Mouse (Mus musculus) cerebellum, adult 2 months (tissue): ENCODE measurements at regions not wholly inside any gene's neighbourhood (a gene's known extent, or its start where the extent isn't known, plus 50 kb on each side); places are given as distances from the start of the nearest gene placed in this dataset.

ENCODE experiments used
- DNase-seq, 2 experiments: peaks; one replicate each; pipeline ENCODE4 v3.0.0; 2021
- H3K27ac ChIP-seq: fragments of 200-500 bp; 2 replicates; pipeline ENCODE4 v1.5.1; 2012; ENCODE audit warnings: low read length, control low read depth, inconsistent platforms; ENCODE audit not compliant: insufficient read depth
- H3K27me3 ChIP-seq: fragments of 200-500 bp; 2 replicates; pipeline ENCODE4 v1.6.1; 2012; ENCODE audit warnings: inconsistent platforms, mild to moderate bottlenecking, low read length, moderate library complexity; ENCODE audit not compliant: control insufficient read depth, insufficient read depth
- H3K4me1 ChIP-seq: fragments of 200-500 bp; 2 replicates; pipeline ENCODE4 v1.6.1; 2011; ENCODE audit warnings: low read length; ENCODE audit not compliant: control insufficient read depth, insufficient read depth
- H3K4me3 ChIP-seq: fragments of 200-500 bp; replicated peaks from 2 replicates; pipeline ENCODE3; 2011; ENCODE audit warnings: mild to moderate bottlenecking, low read depth, low read length, control low read depth; ENCODE audit not compliant: insufficient read depth
- CTCF ChIP-seq: fragments of 200-500 bp; IDR thresholded peaks from 2 replicates; pipeline ENCODE4 v1.5.1; 2011; ENCODE audit warnings: low read depth, mild to moderate bottlenecking, control low read depth, low read length, moderate library complexity, borderline replicate concordance; ENCODE audit not compliant: insufficient read depth
- POLR2A ChIP-seq: fragments of 200-500 bp; IDR thresholded peaks from 2 replicates; pipeline ENCODE4 v1.6.1; 2011; ENCODE audit warnings: low read length, control low read depth, borderline replicate concordance; ENCODE audit not compliant: insufficient read depth
- WGBS: fragments of 180-500 bp; shearing (Covaris S2); methylation state at CpG from one replicate; pipeline ENCODE4 v1.1.7; 2018; 5-methylcytosine and 5-hydroxymethylcytosine counted together

GRCm38 (mm10) chr15:28133171-28133810, 70.3 kb upstream of the Dnah5 start:
- no peak overlapping the region for H3K4me3 ChIP-seq
- 79% methylated on average over 10 of the region's 10 CpGs for WGBS
- TF ChIP-seq CTCF (no peak), POLR2A (no peak)

GRCm38 (mm10) chr15:28134206-28134605, 69.3 kb upstream of the Dnah5 start:
- Histone ChIP-seq H3K4me3 (no peak overlapping the region), H3K27ac (no peak overlapping the region), H3K4me1 (no peaks in the 10 kb centered on the region), H3K27me3 (no peaks in the 10 kb centered on the region)
- TF ChIP-seq CTCF: no peak
- no peak for TF ChIP-seq POLR2A
- DNase-seq: peak in 1 of 2 experiments; percentile 7
- WGBS: 49% methylated on average over 2 of the region's 2 CpGs

More at GRCm38 (mm10) chr15:28133171-28133810, 70.3 kb upstream of the Dnah5 start:
- no peaks in the 10 kb centered on the region for H3K4me1 ChIP-seq
- DNase-seq: no peak
- H3K27me3 ChIP-seq: no peaks in the 10 kb centered on the region
- no peak overlapping the region for H3K27ac ChIP-seq

- WGBS: 82% methylated on average over 2 of the region's 2 CpGs
- H3K4me3 ChIP-seq: no peak overlapping the region
Observed at GRCm38 (mm10) chr15:28138806-28139205, 64.7 kb upstream of the Dnah5 start.

GRCm38 (mm10) chr15:28140301-28140700, 63.3 kb upstream of the Dnah5 start:
- no peak for TF ChIP-seq POLR2A
- TF ChIP-seq CTCF: no peak
- Histone ChIP-seq H3K4me1 (no peaks in the 10 kb centered on the region), H3K4me3 (no peak overlapping the region), H3K27me3 (no peaks in the 10 kb centered on the region), H3K27ac (no peak overlapping the region)
- no peak for DNase-seq
- 86% methylated on average over 8 of the region's 8 CpGs for WGBS

More at GRCm38 (mm10) chr15:28138806-28139205, 64.7 kb upstream of the Dnah5 start:
- no peak for DNase-seq
- TF ChIP-seq POLR2A: no peak
- no peak for TF ChIP-seq CTCF
- H3K27ac ChIP-seq: no peak overlapping the region
- H3K27me3 ChIP-seq: no peaks in the 10 kb centered on the region
- H3K4me1 ChIP-seq: no peaks in the 10 kb centered on the region

GRCm38 (mm10) chr15:28141345-28141744, 62.2 kb upstream of the Dnah5 start:
- no peak for DNase-seq
- Histone ChIP-seq H3K4me1 (no peaks in the 10 kb centered on the region), H3K27me3 (no peaks in the 10 kb centered on the region), H3K27ac (no peak overlapping the region), H3K4me3 (no peak overlapping the region)
- 71% methylated on average over 6 of the region's 6 CpGs for WGBS
- TF ChIP-seq CTCF: no peak
- TF ChIP-seq POLR2A: no peak

- H3K27ac ChIP-seq: no peak overlapping the region
- no peaks in the 10 kb centered on the region for H3K4me1 ChIP-seq
- 91% methylated on average over 7 of the region's 7 CpGs for whole genome bisulfite sequencing
- no peaks in the 10 kb centered on the region for H3K27me3 ChIP-seq
- no peak for TF ChIP-seq CTCF
- TF ChIP-seq POLR2A: no peak
- H3K4me3 ChIP-seq: no peak overlapping the region
- no peak for DNase-seq
Observed at GRCm38 (mm10) chr15:28144217-28144616, 59.3 kb upstream of the Dnah5 start.

GRCm38 (mm10) chr15:28144846-28145245, 58.7 kb upstream of the Dnah5 start:
- no peak for TF ChIP-seq POLR2A
- Histone ChIP-seq H3K4me1 (no peaks in the 10 kb centered on the region), H3K27me3 (no peaks in the 10 kb centered on the region), H3K27ac (no peak overlapping the region), H3K4me3 (no peak overlapping the region)
- WGBS: 87% methylated on average over 4 of the region's 4 CpGs
- DNase-seq: no peak

- H3K27me3 ChIP-seq: no peaks in the 10 kb centered on the region
- H3K4me3 ChIP-seq: no peak overlapping the region
- WGBS: 82% methylated on average over 2 of the region's 2 CpGs
- H3K27ac ChIP-seq: no peak overlapping the region
- H3K4me1 ChIP-seq: 0 out of 2 replicates have a peak, but pooled peaks cover 3% of the 10 kb centered on the region
- DNase-seq: no peak
- TF ChIP-seq CTCF: no peak
- no peak for TF ChIP-seq POLR2A
Observed at GRCm38 (mm10) chr15:28151678-28152077, 51.9 kb upstream of the Dnah5 start.
